Mouse (Mus musculus) liver, embryonic 11.5 days (tissue): ENCODE measurements around the gene Rbm20. TPM values are rescaled to one million over a fixed set of nuclear protein-coding genes. Genes with fewer than 3 reads are reported as not detected.

ENCODE experiments used
- ATAC-seq: fragments of 200-750 bp; cut with Nextera tagmentation; replicated peaks from 2 replicates; pipeline ENCODE4 v1.8.0; 2017; ENCODE audit warnings: moderate number of reproducible peaks, mild to moderate bottlenecking, moderate TSS enrichment, moderate library complexity; ENCODE audit not compliant: low FRiP score
- DNase-seq: peaks from one replicate; pipeline ENCODE4 v3.0.0-alpha.2; 2017; ENCODE audit warnings: low spot score
- H3K27ac ChIP-seq: fragments of 300-500 bp; sonication (generic); 2 replicates; pipeline ENCODE4 v1.5.1; 2014; ENCODE audit warnings: mild to moderate bottlenecking, low read depth, low read length, control low read depth
- H3K27me3 ChIP-seq: fragments of 300-500 bp; sonication (generic); replicated peaks from 2 replicates; pipeline ENCODE4 v1.6.1; 2014; ENCODE audit warnings: low read length, mixed read lengths; ENCODE audit not compliant: control insufficient read depth, insufficient read depth
- H3K36me3 ChIP-seq: fragments of 300-500 bp; sonication (generic); 2 replicates; pipeline ENCODE4 v1.6.1; 2014; ENCODE audit warnings: mild to moderate bottlenecking, low read length, moderate library complexity, mixed read lengths; ENCODE audit not compliant: control insufficient read depth, insufficient read depth
- H3K4me1 ChIP-seq: fragments of 300-500 bp; sonication (generic); replicated peaks from 2 replicates; pipeline ENCODE4 v1.6.1; 2014; ENCODE audit warnings: low read length, mixed read lengths; ENCODE audit not compliant: control insufficient read depth, insufficient read depth
- H3K4me2 ChIP-seq: fragments of 300-500 bp; sonication (generic); 2 replicates; pipeline ENCODE4 v1.6.1; 2014; ENCODE audit warnings: mild to moderate bottlenecking, control low read depth, moderate library complexity
- H3K4me3 ChIP-seq: fragments of 300-500 bp; sonication (generic); 2 replicates; pipeline ENCODE4 v1.5.1; 2014; ENCODE audit warnings: low read depth, low read length, control low read depth
- H3K9ac ChIP-seq: fragments of 300-500 bp; sonication (generic); 2 replicates; pipeline ENCODE4 v1.6.1; 2014; ENCODE audit warnings: low read depth, low read length, control low read depth
- H3K9me3 ChIP-seq: fragments of 300-500 bp; sonication (generic); 2 replicates; pipeline ENCODE4 v1.6.1; 2016; ENCODE audit warnings: low read length, inconsistent platforms, mixed read lengths; ENCODE audit not compliant: control insufficient read depth
- WGBS: fragments of 180-500 bp; shearing (Covaris S2); extraction: QIAGEN DNeasy Blood & Tissue Kit; methylation state at CpG from one replicate; pipeline ENCODE4 v1.1.7; 2014; 5-methylcytosine and 5-hydroxymethylcytosine counted together
- polyA plus RNA-seq: library from polyadenylated mRNA; unstranded; fragments of >200 nt; fragmentation: Nextera tagmentation; extraction: Ambion mirVana; gene quantifications from 2 replicates; pipeline ENCODE4 v1.2.1, GENCODE M21; 2014

Rbm20 gene
- polyA plus RNA-seq, 1 experiment from 2014 or later, result 0.37 TPM

DNA sequence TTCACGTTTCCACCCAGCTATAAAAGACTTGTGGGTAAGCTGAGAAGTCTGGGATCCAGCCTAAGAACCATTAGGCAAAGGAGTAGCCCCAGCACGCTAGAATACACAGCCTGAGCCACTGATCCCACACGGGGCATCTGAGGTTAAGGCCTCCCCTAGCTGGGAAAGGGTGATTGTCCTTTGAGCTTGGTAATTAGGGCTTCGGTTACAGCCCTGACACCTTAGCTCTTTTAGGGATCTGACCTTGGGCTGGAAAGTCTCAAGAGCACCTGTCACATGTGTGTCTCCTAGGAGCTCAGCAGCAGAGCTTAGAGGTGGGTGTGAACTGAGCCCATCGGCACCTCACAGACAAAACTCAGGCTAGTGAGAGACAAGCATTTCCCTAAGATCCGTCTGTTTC is 146.7 kb downstream of the Rbm20 start:
- Histone ChIP-seq H3K4me2 (peak overlapping the region; percentile 50), H3K9me3 (no peaks in the 10 kb centered on the region), H3K9ac (peak overlapping the region; percentile 56), H3K4me1 (peaks cover 33% of the 10 kb centered on the region), H3K27me3 (no peaks in the 10 kb centered on the region), H3K36me3 (0 out of 2 replicates have a peak, but pooled peaks cover under 1% of the 10 kb centered on the region), H3K27ac (peak overlapping the region; percentile 11; the same call in 1 of the 2 replicates), H3K4me3 (peak overlapping the region; percentile 52)
- WGBS, result 46% methylated on average over 6 of the region's 6 CpGs
- DNase-seq, result no peak
- no peak for ATAC-seq

DNA sequence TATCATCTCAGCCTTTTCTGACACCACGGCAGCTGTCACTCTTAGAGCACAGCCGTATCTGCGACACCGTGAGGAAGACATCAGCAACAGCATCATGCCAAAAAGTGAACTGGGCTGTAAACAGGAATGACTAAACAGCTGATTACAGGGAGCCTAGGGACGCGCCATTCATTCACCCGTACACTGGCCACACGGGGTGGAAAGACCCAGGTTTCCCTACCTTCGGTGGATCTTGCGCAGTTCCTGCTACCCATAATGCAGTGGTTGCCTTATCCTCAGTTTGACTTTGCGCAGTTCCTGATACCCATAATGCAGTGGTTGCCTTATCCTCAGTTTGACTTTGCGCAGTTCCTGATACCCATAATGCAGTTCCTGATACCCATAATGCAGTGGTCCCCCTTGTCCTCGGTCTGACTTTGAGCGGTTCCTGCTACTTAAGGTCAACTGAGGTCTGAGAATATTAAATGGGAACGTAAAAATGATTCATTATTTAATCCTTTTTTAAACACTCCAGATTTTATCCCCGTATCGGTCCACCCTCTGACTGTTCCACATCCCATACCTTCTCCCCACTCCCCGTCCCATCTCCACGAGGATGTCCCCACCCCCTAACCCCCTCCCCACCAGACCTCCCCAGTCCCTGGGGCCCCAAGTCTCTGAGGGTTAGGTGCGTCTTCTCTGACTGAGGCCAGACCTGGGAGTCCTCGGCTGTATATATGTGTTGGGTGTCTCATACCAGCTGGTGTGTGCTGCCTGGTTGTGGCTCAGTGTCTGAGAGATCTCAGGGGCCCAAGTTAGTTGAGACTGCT is 148.0 kb downstream of the Rbm20 start:
- Histone ChIP-seq H3K9ac (peak overlapping the region; percentile 65), H3K4me1 (peaks cover 23% of the 10 kb centered on the region), H3K27ac (peak overlapping the region; percentile 47; the same call in 1 of the 2 replicates), H3K4me2 (peak overlapping the region; percentile 54), H3K27me3 (no peaks in the 10 kb centered on the region), H3K9me3 (no peaks in the 10 kb centered on the region), H3K36me3 (no peaks in the 10 kb centered on the region), H3K4me3 (peak overlapping the region; percentile 52)
- DNase-seq (no peak), ATAC-seq (peak; percentile 70)
- 65% methylated on average over 21 of the region's 21 CpGs for WGBS

DNA sequence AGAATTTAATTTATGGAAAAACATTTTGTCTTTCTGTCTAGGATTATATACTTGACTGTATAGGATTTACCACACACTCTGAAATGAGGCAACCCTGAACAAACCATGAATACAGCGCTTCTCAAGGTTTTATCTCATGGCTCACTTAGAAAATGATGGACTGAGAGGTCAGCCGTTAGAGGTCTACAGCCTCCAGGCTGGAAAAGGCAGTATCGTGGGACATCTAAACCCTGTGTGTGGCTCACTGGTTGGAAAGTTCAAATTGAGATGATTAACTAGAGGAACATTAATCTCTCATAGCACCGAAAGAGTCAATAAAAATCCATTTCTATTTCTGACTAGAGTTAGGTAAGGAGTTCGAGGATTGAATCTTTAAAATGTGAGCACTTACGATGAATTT is 152.9 kb downstream of the Rbm20 start:
- Histone ChIP-seq H3K9me3 (no peaks in the 10 kb centered on the region), H3K36me3 (no peaks in the 10 kb centered on the region), H3K27me3 (no peaks in the 10 kb centered on the region), H3K27ac (no peak overlapping the region), H3K4me2 (no peak overlapping the region), H3K4me3 (no peak overlapping the region), H3K4me1 (peaks cover 14% of the 10 kb centered on the region), H3K9ac (no peak overlapping the region)
- ATAC-seq (no peak), DNase-seq (no peak)
- 56% methylated on average over 6 of the region's 6 CpGs for WGBS

DNA sequence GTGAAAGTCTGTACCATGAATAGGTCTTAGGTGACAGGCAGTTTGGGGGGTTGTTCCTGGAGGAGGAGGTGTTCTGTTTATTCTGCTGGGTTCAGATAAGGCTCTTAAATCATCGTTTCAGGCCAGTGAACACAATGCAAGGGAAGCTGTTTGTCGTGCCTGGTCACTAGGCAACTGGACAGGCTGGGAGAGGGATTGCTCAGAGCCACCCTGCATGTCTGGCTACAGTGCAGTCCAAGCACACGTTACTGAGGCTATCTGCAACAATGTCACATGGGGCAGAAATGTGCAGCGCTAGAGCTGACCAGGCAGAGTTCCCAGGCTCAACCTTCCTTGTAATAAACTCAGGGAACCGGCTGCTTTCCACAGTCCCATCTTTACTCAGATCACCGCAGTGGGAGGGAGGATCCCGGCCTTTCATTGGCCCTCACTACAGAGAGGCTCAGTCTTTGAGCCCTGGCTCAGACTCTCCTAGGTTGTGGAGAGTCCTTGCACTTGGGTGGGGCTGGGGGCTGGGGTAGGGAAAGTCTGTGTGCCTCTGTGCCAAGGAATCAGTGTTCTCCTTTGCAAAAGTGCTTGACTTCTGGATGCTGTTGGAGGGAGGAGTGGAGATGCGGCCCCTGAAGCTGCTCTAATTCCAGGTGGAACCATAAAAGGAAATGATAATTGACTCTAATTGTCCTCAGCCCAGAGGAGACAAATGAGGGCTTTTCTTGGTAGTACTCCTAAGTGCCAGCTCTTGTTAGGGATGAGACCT is 153.5 kb downstream of the Rbm20 start:
- peaks cover 14% of the 10 kb centered on the region for H3K4me1 ChIP-seq
- 0 out of 2 replicates have a peak overlapping the region, but pooled peaks have one; percentile 12 for H3K4me2 ChIP-seq
- H3K9me3 ChIP-seq, result no peaks in the 10 kb centered on the region
- ATAC-seq (peak; percentile 86), DNase-seq (no peak)
- H3K27ac ChIP-seq, result no peak overlapping the region
- H3K9ac ChIP-seq, result no peak overlapping the region
- H3K36me3 ChIP-seq, result no peaks in the 10 kb centered on the region
- H3K27me3 ChIP-seq, result no peaks in the 10 kb centered on the region
- no peak overlapping the region for H3K4me3 ChIP-seq
- 23% methylated on average over 8 of the region's 8 CpGs for WGBS

DNA sequence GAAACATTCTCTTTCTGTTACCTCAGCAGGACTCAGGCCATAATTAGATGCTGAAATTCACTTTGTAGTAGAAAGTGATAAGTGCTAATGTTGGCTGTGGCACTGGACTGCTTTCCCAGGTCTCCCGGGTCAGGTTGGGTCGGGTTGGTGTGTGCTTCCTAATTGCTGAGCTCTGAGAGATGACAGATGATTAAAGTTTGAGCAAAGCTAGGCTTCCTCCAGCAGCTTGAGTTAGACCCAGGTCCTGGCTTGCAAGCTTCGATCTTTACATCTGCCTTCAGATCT is 154.0 kb downstream of the Rbm20 start:
- 42% methylated on average over 3 of the region's 3 CpGs for WGBS

DNA sequence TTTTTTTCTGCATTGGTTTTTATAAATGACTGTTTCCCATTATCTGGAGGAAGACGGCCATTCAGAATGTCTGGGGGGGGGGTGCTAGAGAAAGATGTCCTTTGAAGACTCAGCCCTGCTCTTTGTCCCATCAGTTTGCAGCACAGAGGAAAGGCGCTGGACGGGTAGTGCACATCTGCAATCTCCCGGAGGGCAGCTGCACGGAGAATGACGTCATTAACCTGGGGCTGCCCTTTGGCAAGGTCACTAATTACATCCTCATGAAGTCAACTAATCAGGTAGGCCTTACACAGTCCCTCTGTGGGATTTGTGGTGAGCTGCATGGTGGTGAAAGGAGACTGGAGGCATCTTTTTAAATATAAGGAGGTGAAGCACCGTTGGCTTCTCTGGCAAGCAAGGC is 155.4 kb downstream of the Rbm20 start:
- peaks cover 14% of the 10 kb centered on the region for H3K4me1 ChIP-seq
- H3K9me3 ChIP-seq, result no peaks in the 10 kb centered on the region
- no peak for DNase-seq
- WGBS, result 59% methylated on average over 7 of the region's 7 CpGs
- no peak for ATAC-seq
- no peak overlapping the region for H3K9ac ChIP-seq
- H3K27ac ChIP-seq, result no peak overlapping the region
- H3K27me3 ChIP-seq, result no peaks in the 10 kb centered on the region
- no peak overlapping the region for H3K4me3 ChIP-seq
- no peaks in the 10 kb centered on the region for H3K36me3 ChIP-seq
- H3K4me2 ChIP-seq, result no peak overlapping the region

More for the DNA sequence above, 154.0 kb downstream of the Rbm20 start:
- Histone ChIP-seq H3K4me1 (peaks cover 14% of the 10 kb centered on the region), H3K4me2 (no peak overlapping the region), H3K9me3 (no peaks in the 10 kb centered on the region), H3K36me3 (no peaks in the 10 kb centered on the region), H3K27ac (no peak overlapping the region), H3K4me3 (no peak overlapping the region), H3K27me3 (no peaks in the 10 kb centered on the region), H3K9ac (no peak overlapping the region)
- DNase-seq, result no peak
- no peak for ATAC-seq

DNA sequence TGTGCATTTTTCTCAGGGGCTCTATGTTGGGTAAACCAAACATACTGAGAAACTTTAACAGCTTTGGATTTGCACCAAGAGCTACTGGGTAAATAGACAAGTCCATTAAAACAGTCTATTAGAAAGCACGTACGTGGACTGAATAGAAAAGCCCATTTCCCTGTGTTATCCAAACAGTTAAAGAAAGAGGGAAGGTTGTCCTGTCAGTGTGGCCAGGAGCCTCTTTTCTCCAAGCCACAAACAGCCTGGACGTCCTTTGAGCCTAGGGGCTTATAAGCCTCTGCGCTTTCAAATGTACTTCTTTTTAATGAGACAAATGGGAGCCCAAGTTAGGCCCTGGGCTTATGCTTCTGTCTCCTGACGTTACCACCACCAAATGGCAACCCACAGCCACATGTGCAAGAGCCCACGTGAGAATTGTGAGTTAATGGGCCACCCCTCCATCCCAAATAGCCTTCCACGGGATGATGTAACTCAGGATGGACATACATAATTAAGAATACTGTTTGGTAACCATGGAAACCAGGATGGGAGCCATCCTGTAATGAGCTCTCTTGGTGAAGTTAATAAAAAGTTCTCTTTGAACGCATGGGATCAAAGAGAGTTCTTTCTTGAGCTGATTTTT is 156.8 kb downstream of the Rbm20 start:
- Histone ChIP-seq H3K4me3 (no peak overlapping the region), H3K4me2 (no peak overlapping the region), H3K36me3 (no peaks in the 10 kb centered on the region), H3K9ac (no peak overlapping the region), H3K4me1 (peaks cover 14% of the 10 kb centered on the region), H3K27me3 (no peaks in the 10 kb centered on the region), H3K9me3 (no peaks in the 10 kb centered on the region), H3K27ac (no peak overlapping the region)
- no peak for ATAC-seq
- 75% methylated on average over 8 of the region's 8 CpGs for WGBS
- no peak for DNase-seq

DNA sequence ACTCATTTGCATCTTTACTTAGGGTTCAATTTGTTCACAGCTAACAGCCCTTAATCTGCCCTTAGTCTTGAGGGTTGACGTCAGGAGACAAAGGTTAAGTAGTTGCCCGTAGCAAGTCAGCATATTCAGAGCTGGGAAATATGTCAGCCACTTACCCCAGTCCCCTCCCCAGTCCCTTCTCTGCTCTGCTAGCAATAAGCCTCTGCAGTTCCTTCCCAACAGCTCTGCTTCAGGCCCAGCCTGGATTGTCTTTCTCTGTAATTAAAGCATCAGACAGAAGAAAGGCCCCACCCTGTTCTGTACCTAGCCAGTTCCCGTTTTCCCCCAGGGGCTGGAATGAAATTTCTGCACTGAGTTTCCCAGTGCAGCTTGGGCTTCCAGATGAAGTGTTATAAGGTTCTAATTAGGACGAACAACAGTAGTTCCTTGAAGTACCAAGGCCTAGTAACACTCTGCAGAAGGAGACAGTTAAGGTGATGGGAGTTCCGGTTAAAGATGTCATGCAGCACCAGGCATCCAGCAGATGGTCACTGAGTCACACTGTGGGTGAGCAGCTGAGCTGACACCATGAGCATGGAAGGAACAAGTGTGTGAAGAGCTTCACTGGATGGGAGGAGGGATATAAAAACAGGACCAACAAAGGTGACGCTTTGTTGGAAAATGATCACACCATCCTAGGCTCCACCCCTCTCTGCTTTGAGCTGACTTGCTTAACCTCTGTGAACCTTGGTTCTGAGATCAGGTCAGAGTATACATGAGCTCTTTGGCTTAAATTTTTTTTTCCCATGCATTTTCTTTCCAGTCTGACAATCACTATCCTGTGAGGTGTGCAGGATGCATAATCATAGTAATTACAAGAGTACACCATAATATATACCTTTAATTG is 159.7 kb downstream of the Rbm20 start:
- ATAC-seq (0 out of 2 replicates have a peak, but pooled peaks have one; percentile 31), DNase-seq (no peak)
- no peaks in the 10 kb centered on the region for H3K36me3 ChIP-seq
- no peak overlapping the region for H3K9ac ChIP-seq
- H3K9me3 ChIP-seq, result no peaks in the 10 kb centered on the region
- H3K4me1 ChIP-seq, result no peaks in the 10 kb centered on the region
- H3K27me3 ChIP-seq, result no peaks in the 10 kb centered on the region
- 70% methylated on average over 6 of the region's 6 CpGs for WGBS
- H3K27ac ChIP-seq, result no peak overlapping the region
- no peak overlapping the region for H3K4me3 ChIP-seq
- H3K4me2 ChIP-seq, result no peak overlapping the region
